Comparison of ENCODE assay signal across 8 mouse cellular contexts in the genomic region with DNA sequence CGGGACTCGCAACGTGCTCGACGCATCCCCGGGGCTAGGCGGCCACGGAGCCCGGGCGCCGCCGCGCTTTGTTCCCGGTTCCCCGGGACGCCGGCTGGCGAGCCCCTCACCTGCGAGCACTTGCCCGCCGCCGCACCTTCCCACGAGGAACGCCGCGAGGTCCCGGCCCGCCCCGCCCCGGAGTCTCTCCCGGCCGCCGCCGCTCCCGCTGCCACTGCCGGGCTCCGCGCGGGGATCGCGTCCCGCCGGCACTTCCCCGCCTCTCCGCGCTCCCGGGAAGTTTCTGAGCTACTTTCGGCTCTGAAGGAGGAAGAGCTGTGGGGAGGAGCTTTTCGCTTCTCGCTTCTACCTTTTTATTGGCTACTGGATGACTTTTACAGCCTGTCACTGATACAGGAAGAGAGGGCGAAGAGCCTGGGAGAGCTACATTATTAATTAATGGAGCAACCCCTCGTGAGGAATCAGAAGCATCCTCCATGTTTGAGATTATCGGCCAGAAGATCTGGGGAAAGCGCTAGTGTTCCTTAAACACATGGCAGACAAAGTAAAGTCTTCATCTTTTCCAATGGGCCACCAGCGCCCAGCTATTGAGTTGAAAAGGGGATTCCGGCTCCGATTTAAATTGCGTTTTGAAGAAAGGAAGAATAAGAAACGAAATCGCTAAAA. TPM values are rescaled to one million over a fixed set of nuclear protein-coding genes. Genes with fewer than 3 reads are reported as not detected.
DNase-seq lines count a peak whose midpoint lies in the region; ATAC-seq and TF ChIP-seq lines count a peak whose summit lies in the region.

TSS of gene Gm20403 (minus strand) at position 478 of the 666 bp plus-strand sequence.

- peak within 1 kb of the TSS; percentile 89 for H3K9ac ChIP-seq in embryonic facial prominence, embryonic 13.5 days
- H3K9ac ChIP-seq in liver, embryonic 12.5 days = peak within 1 kb of the TSS; percentile 98

- peak; percentile 81 for DNase-seq in CD4-positive helper T cell, adult 2 months (ENCODE audit: low read depth, low spot score)
- DNase-seq in adrenal gland, postnatal 25 days = peak; percentile 82
- DNase-seq in heart, adult 8-10 months (ENCODE audit: low spot score) = peak; percentile 81
- DNase-seq in kidney, adult 18-20 months = peak; percentile 81
- peak; percentile 68 for DNase-seq in splenic B cell, adult 2 months (ENCODE audit: low read depth, low spot score)

- peaks cover 11% of the 10 kb centered on the region; the same call in 1 of the 2 replicates for H3K4me1 ChIP-seq in embryonic facial prominence, embryonic 13.5 days
- peaks cover 40% of the 10 kb centered on the region for H3K4me1 ChIP-seq in liver, embryonic 12.5 days

- peak within 1 kb of the TSS; percentile 90 for H3K27ac ChIP-seq in embryonic facial prominence, embryonic 13.5 days
- peak within 1 kb of the TSS; percentile 97 for H3K27ac ChIP-seq in liver, embryonic 12.5 days

- TF ChIP-seq POLR2A in myocyte (IDR thresholded peaks at IDR 0.05; ENCODE audit: insufficient read length, low read depth) = peak; percentile 82

- peak; percentile 57 for ATAC-seq in embryonic facial prominence, embryonic 13.5 days (ENCODE audit: insufficient number of reproducible peaks, insufficient read depth, low FRiP score, low TSS enrichment, low read depth)
- peak; percentile 80 for ATAC-seq in liver, embryonic 12.5 days

- H3K4me3 ChIP-seq in embryonic facial prominence, embryonic 13.5 days = peak within 1 kb of the TSS; percentile 88
- H3K4me3 ChIP-seq in liver, embryonic 12.5 days = peak within 1 kb of the TSS; percentile 99
- H3K4me3 ChIP-seq in myocyte = peak within 1 kb of the TSS; percentile 52

- H3K79me2 ChIP-seq in myocyte (ENCODE audit: control insufficient read depth, insufficient read depth) = peaks cover 36% of the 10 kb centered on the region

- H3K27me3 ChIP-seq in embryonic facial prominence, embryonic 13.5 days = no peaks in the 10 kb centered on the region
- H3K27me3 ChIP-seq in liver, embryonic 12.5 days (replicated peaks) = no peaks in the 10 kb centered on the region
- H3K27me3 ChIP-seq in myocyte (ENCODE audit: control insufficient read depth, insufficient read depth, insufficient read length) = no peaks in the 10 kb centered on the region
- no peaks in the 10 kb centered on the region for H3K27me3 ChIP-seq in splenic B cell, adult 2 months (ENCODE audit: control insufficient read depth, insufficient read depth, low read length, poor library complexity, severe bottlenecking)

- H3K36me3 ChIP-seq in embryonic facial prominence, embryonic 13.5 days = no peaks in the 10 kb centered on the region; the same call in 1 of the 2 replicates
- H3K36me3 ChIP-seq in liver, embryonic 12.5 days = peaks cover 30% of the 10 kb centered on the region
- peaks cover 5% of the 10 kb centered on the region for H3K36me3 ChIP-seq in myocyte (ENCODE audit: control insufficient read depth, insufficient read depth)
- H3K36me3 ChIP-seq in splenic B cell, adult 2 months (ENCODE audit: control insufficient read depth, insufficient read depth, low read length, poor library complexity, severe bottlenecking) = peaks cover 10% of the 10 kb centered on the region; the same call in 1 of the 2 replicates

- peak within 1 kb of the TSS; percentile 84 for H3K4me2 ChIP-seq in embryonic facial prominence, embryonic 13.5 days
- peak within 1 kb of the TSS; percentile 98 for H3K4me2 ChIP-seq in liver, embryonic 12.5 days
- H3K4me2 ChIP-seq in myocyte (ENCODE audit: low read depth) = peak within 1 kb of the TSS; percentile 90

- under 1% methylated on average over 52 of the region's 60 CpGs for WGBS in embryonic facial prominence, embryonic 13.5 days
- under 1% methylated on average over 51 of the region's 60 CpGs for WGBS in liver, embryonic 12.5 days (ENCODE audit: insufficient replicate concordance)

- peak within 1 kb of the TSS; percentile 76 for H3ac ChIP-seq in myocyte (ENCODE audit: control insufficient read depth, insufficient read length)

- no peaks in the 10 kb centered on the region for H3K9me3 ChIP-seq in embryonic facial prominence, embryonic 13.5 days
- H3K9me3 ChIP-seq in liver, embryonic 12.5 days (replicated peaks) = no peaks in the 10 kb centered on the region

TF ChIP-seq in myocyte, 11 proteins besides CTCF, POLR2A, EP300 and RAD21:
- peak; percentile 79 for TF ChIP-seq POLR2AphosphoS2 (IDR thresholded peaks at IDR 0.05; ENCODE audit: insufficient read length, low read depth)
- no peak for TF ChIP-seq CEBPB (IDR thresholded peaks at IDR 0.05; ENCODE audit: insufficient read depth, poor library complexity, severe bottlenecking)
- TF ChIP-seq MYOG (IDR thresholded peaks at IDR 0.05; ENCODE audit: control insufficient read depth in 1 of 3, insufficient read depth in 1 of 3, insufficient read length in 2 of 3, low read depth in 2 of 3) = no peak
- TF ChIP-seq SRF (IDR thresholded peaks at IDR 0.05; ENCODE audit: control insufficient read depth, insufficient read length, low read depth) = no peak
- no peak for TF ChIP-seq TCF3 (IDR thresholded peaks at IDR 0.05; ENCODE audit: insufficient read length, low read depth)

RNA-seq across cellular contexts. Expression of gene Gm20403, which starts in this region (rescaled TPM):
- not detected in 2 replicates for total RNA-seq in adrenal gland, postnatal 25 days (2021)
- not detected in 2 replicates for polyA plus RNA-seq in embryonic facial prominence, embryonic 13.5 days (2015; fragmentation: Nextera tagmentation; extraction: Ambion mirVana)
- not detected for total RNA-seq in heart, adult 8-10 months (2022)
- polyA plus RNA-seq in liver, embryonic 12.5 days (2016; fragmentation: Nextera tagmentation; extraction: Ambion mirVana) = 0.49 TPM in 1 of 2 replicates, not detected in the other
- 0.32 TPM for polyA plus RNA-seq in myocyte (2012; fragmentation: generic; extraction: Trizol)

Comparison
In these comparisons a context has a peak if more than half of its experiments do, and no peak if none do; other contexts are left out.
1. Peak in every context shown above with its lines: DNase-seq, ATAC-seq, H3K4me3 ChIP-seq and H3K27ac ChIP-seq.
2. Peak in DNase-seq in adrenal gland, postnatal 25 days; RNA of the gene not detected or under 1 TPM.
3. Peak in ATAC-seq, H3K4me3 ChIP-seq, H3K27ac ChIP-seq, H3K9ac ChIP-seq and H3K4me2 ChIP-seq in embryonic facial prominence, embryonic 13.5 days; RNA of the gene not detected or under 1 TPM.
4. Peak in DNase-seq in heart, adult 8-10 months; RNA of the gene not detected or under 1 TPM.
5. Peak in ATAC-seq, H3K4me3 ChIP-seq, H3K27ac ChIP-seq, H3K9ac ChIP-seq and H3K4me2 ChIP-seq in liver, embryonic 12.5 days; RNA of the gene not detected or under 1 TPM.